Mouse (Mus musculus) embryonic fibroblast, embryonic 13.5 days (primary cell): ENCODE data around the gene Znrf3. TPM values are rescaled to one million over a fixed set of nuclear protein-coding genes. Genes with fewer than 3 reads are reported as not detected.

Source experiments
- H3K27ac ChIP-seq: 2 replicates; pipeline ENCODE4 v1.5.1; 2012; ENCODE audit warnings: low read length, control low read depth, inconsistent platforms; ENCODE audit not compliant: insufficient read depth
- H3K4me1 ChIP-seq: 2 replicates; pipeline ENCODE4 v1.6.1; 2011; ENCODE audit warnings: low read length; ENCODE audit not compliant: control insufficient read depth, insufficient read depth
- H3K4me3 ChIP-seq: 2 replicates; pipeline ENCODE4 v1.5.1; 2011; ENCODE audit warnings: mild to moderate bottlenecking, control low read depth, low read length; ENCODE audit not compliant: insufficient read depth
- CTCF ChIP-seq: IDR thresholded peaks from 2 replicates; pipeline ENCODE4 v1.5.1; 2011; ENCODE audit warnings: mild to moderate bottlenecking, control low read depth, low read length, moderate library complexity, borderline replicate concordance; ENCODE audit not compliant: insufficient read depth
- POLR2A ChIP-seq: IDR thresholded peaks from 2 replicates; pipeline ENCODE4 v1.6.1; 2011; ENCODE audit warnings: low read depth, mild to moderate bottlenecking, control low read depth, low read length, moderate library complexity
- polyA plus RNA-seq: library from polyadenylated mRNA; stranded (reverse); fragments of >200 nt; gene quantifications from 2 replicates; pipeline ENCODE4 v1.2.4, GENCODE M21; 2011; ENCODE audit warnings: low read depth; ENCODE audit not compliant: missing spikeins, insufficient read length

The Znrf3 gene
- polyA plus RNA-seq, 1 experiment = 6.7 TPM

- Histone ChIP-seq H3K4me1 (no peaks in the 10 kb centered on the region), H3K27ac (no peak overlapping the region), H3K4me3 (no peak overlapping the region)
- TF ChIP-seq CTCF (no peak), POLR2A (no peak)
Observed at GRCm38 (mm10) chr11:5474130-5474529, 29.5 kb upstream of the Znrf3 start.

- no peaks in the 10 kb centered on the region for H3K4me1 ChIP-seq
- H3K4me3 ChIP-seq = no peak overlapping the region
- no peak for TF ChIP-seq POLR2A
- no peak for TF ChIP-seq CTCF
- H3K27ac ChIP-seq = no peak overlapping the region
Observed at GRCm38 (mm10) chr11:5470055-5470454, 25.4 kb upstream of the Znrf3 start.

- no peak overlapping the region for H3K27ac ChIP-seq
- H3K4me1 ChIP-seq = no peaks in the 10 kb centered on the region
- TF ChIP-seq CTCF (no peak), POLR2A (no peak)
- no peak overlapping the region for H3K4me3 ChIP-seq
Observed at GRCm38 (mm10) chr11:5469084-5469483, 24.4 kb upstream of the Znrf3 start.

GRCm38 (mm10) chr11:5468471-5468870 is 23.8 kb upstream of the Znrf3 start:
- Histone ChIP-seq H3K4me3 (no peak overlapping the region), H3K4me1 (no peaks in the 10 kb centered on the region), H3K27ac (no peak overlapping the region)
- TF ChIP-seq POLR2A (no peak), CTCF (no peak)

- Histone ChIP-seq H3K4me3 (no peak overlapping the region), H3K4me1 (no peaks in the 10 kb centered on the region), H3K27ac (no peak overlapping the region)
- TF ChIP-seq POLR2A = no peak
- TF ChIP-seq CTCF = no peak
Observed at GRCm38 (mm10) chr11:5451923-5452322, 7.3 kb upstream of the Znrf3 start.

GRCm38 (mm10) chr11:5451341-5451740 is 6.7 kb upstream of the Znrf3 start:
- no peaks in the 10 kb centered on the region for H3K4me1 ChIP-seq

GRCm38 (mm10) chr11:5450701-5451100 is 6.1 kb upstream of the Znrf3 start:
- Histone ChIP-seq H3K4me3 (no peak overlapping the region), H3K4me1 (no peaks in the 10 kb centered on the region), H3K27ac (no peak overlapping the region)
- no peak for TF ChIP-seq CTCF
- TF ChIP-seq POLR2A = no peak

More at GRCm38 (mm10) chr11:5451341-5451740, 6.7 kb upstream of the Znrf3 start:
- no peak for TF ChIP-seq POLR2A
- Histone ChIP-seq H3K27ac (no peak overlapping the region), H3K4me3 (no peak overlapping the region)

GRCm38 (mm10) chr11:5445452-5445953 is 856 bp upstream of the Znrf3 start:
- Histone ChIP-seq H3K4me1 (no peaks in the 10 kb centered on the region), H3K4me3 (peak overlapping the region; percentile 43), H3K27ac (no peak overlapping the region)
- TF ChIP-seq CTCF (no peak), POLR2A (no peak)

GRCm38 (mm10) chr11:5444234-5444598 is 431 bp downstream of the Znrf3 start:
- Histone ChIP-seq H3K4me1 (no peaks in the 10 kb centered on the region), H3K4me3 (peak overlapping the region; percentile 79), H3K27ac (no peak overlapping the region)
- TF ChIP-seq POLR2A (no peak), CTCF (no peak)

- no peaks in the 10 kb centered on the region for H3K4me1 ChIP-seq
- no peak overlapping the region for H3K27ac ChIP-seq
- TF ChIP-seq POLR2A (no peak), CTCF (no peak)
- H3K4me3 ChIP-seq = peak overlapping the region; percentile 79
Observed at GRCm38 (mm10) chr11:5443511-5444233, 975 bp downstream of the Znrf3 start.

- Histone ChIP-seq H3K4me3 (no peak overlapping the region), H3K4me1 (no peaks in the 10 kb centered on the region), H3K27ac (no peak overlapping the region)
- no peak for TF ChIP-seq CTCF
- no peak for TF ChIP-seq POLR2A
Observed at GRCm38 (mm10) chr11:5442590-5443021, 2.0 kb downstream of the Znrf3 start.
